Comparison of ENCODE assay signal across 18 mouse cellular contexts in genomic region chr5:120235147-120235546, GRCm38 (mm10).
DNase-seq lines count a peak whose midpoint lies in the region; ATAC-seq and TF ChIP-seq lines count a peak whose summit lies in the region.
"Had no signal": no experiment of that assay in that cellular context is flagged by ENCODE, and none has a peak within 500 bp of the region (broad histone marks: within the 10 kb centered on the region; RNA-seq: fewer than 3 reads in every experiment).

No protein-coding gene starts in this region.

- H3K9me3 ChIP-seq in hindbrain, embryonic 13.5 days = no peaks in the 10 kb centered on the region
- no peaks in the 10 kb centered on the region for H3K9me3 ChIP-seq in stomach, postnatal 0 days (ENCODE audit: control insufficient read depth, low read length)
- H3K9me3 ChIP-seq: heart, embryonic 13.5 days; kidney, embryonic 15.5 days had no signal

- 0 out of 2 replicates have a peak, but pooled peaks cover 25% of the 10 kb centered on the region for H3K27me3 ChIP-seq in hindbrain, embryonic 13.5 days
- H3K27me3 ChIP-seq in stomach, postnatal 0 days (ENCODE audit: control insufficient read depth, insufficient read depth, low read length) = no peaks in the 10 kb centered on the region

- H3K36me3 ChIP-seq in hindbrain, embryonic 13.5 days = no peaks in the 10 kb centered on the region
- H3K36me3 ChIP-seq in stomach, postnatal 0 days (ENCODE audit: control insufficient read depth, insufficient read depth, low read length) = no peaks in the 10 kb centered on the region
- H3K36me3 ChIP-seq: heart, embryonic 13.5 days; kidney, embryonic 15.5 days had no signal

- intact Hi-C loops in left cerebral cortex, postnatal 4 days (cut with DNase I) = no loop called here

- H3K4me3 ChIP-seq in hindbrain, embryonic 13.5 days = no peak overlapping the region
- no peak overlapping the region for H3K4me3 ChIP-seq in stomach, postnatal 0 days (ENCODE audit: low read depth, low read length)
- H3K4me3 ChIP-seq: erythroblast, embryonic 14.5 days; gastrocnemius, adult 2 months; heart, embryonic 13.5 days; kidney, embryonic 15.5 days had no signal

- no peak for ATAC-seq in hindbrain, embryonic 13.5 days (ENCODE audit: low FRiP score)
- ATAC-seq in stomach, postnatal 0 days (ENCODE audit: low FRiP score, low TSS enrichment) = no peak

- no peak for TF ChIP-seq CTCF in stomach, postnatal 0 days (IDR thresholded peaks at IDR 0.05; ENCODE audit: low read depth)

- WGBS in hindbrain, embryonic 13.5 days = 56% methylated on average over 5 of the region's 5 CpGs
- WGBS in stomach, postnatal 0 days = 54% methylated on average over 5 of the region's 5 CpGs

- H3K4me2 ChIP-seq in hindbrain, embryonic 13.5 days = no peak overlapping the region
- no peak overlapping the region for H3K4me2 ChIP-seq in stomach, postnatal 0 days (replicated peaks; ENCODE audit: low read depth)
- H3K4me2 ChIP-seq: heart, embryonic 13.5 days; kidney, embryonic 15.5 days; lung, embryonic 14.5 days had no signal

- peaks cover 46% of the 10 kb centered on the region for H3K4me1 ChIP-seq in hindbrain, embryonic 13.5 days (replicated peaks)
- H3K4me1 ChIP-seq in stomach, postnatal 0 days (replicated peaks; ENCODE audit: control insufficient read depth, insufficient read depth) = no peaks in the 10 kb centered on the region

- TF ChIP-seq EP300 in stomach, postnatal 0 days (optimal IDR thresholded peaks at IDR 0.05) = no peak

- no peak overlapping the region for H3K9ac ChIP-seq in hindbrain, embryonic 13.5 days
- no peak overlapping the region for H3K9ac ChIP-seq in stomach, postnatal 0 days (ENCODE audit: low read length)
- H3K9ac ChIP-seq: heart, embryonic 13.5 days; kidney, embryonic 15.5 days; lung, embryonic 14.5 days had no signal

- peak; percentile 80 to 85 for DNase-seq in cerebellum, postnatal 10 days
- no peak for DNase-seq in cerebellum, adult 9-10 months
- peak; percentile 70 for DNase-seq in left cerebral cortex, postnatal 4 days
- no peak for DNase-seq in left cerebral cortex, adult 11 months (ENCODE audit: low spot score)
- DNase-seq in A20 (ENCODE audit: low read depth, low spot score) = peak; percentile 40
- no peak for DNase-seq in stomach, postnatal 0 days (ENCODE audit: low spot score)
- no peak for DNase-seq in kidney, postnatal 10 days
- DNase-seq: cerebellum, adult 11 months; embryo, embryonic 11 days; gastrocnemius, adult 2 months; liver; spleen, adult 18-20 months; thymus, adult 18-20 months had no signal

- peak overlapping the region; percentile 83 for H3K27ac ChIP-seq in hindbrain, embryonic 13.5 days
- H3K27ac ChIP-seq in stomach, postnatal 0 days (replicated peaks) = no peak overlapping the region
- H3K27ac ChIP-seq: gastrocnemius, adult 2 months; heart, embryonic 13.5 days; kidney, embryonic 15.5 days had no signal

Comparison
In these comparisons a context has a peak if more than half of its experiments do, and no peak if none do; other contexts are left out.
1. DNase-seq: peak in cerebellum, postnatal 10 days (2 of 2), left cerebral cortex, postnatal 4 days (single experiment) and A20 (single experiment); none in cerebellum, adult 9-10 months (single experiment), left cerebral cortex, adult 11 months (single experiment), stomach, postnatal 0 days (single experiment) and kidney, postnatal 10 days (single experiment).